Mouse (Mus musculus): Measurements from ENCODE around the gene Kcnk13.

Gene Kcnk13

GRCm38 (mm10) chr12:99964301-99965202, at the start of gene Kcnk13:
TSS of gene Kcnk13 (plus strand) at chr12:99964499.
- peak; percentile 83 for DNase-seq (ENCODE audit: low read depth, low spot score)

- no peak for DNase-seq (ENCODE audit: low read depth, low spot score)
Measured at GRCm38 (mm10) chr12:99917800-99918427, 46.4 kb upstream of the Kcnk13 start.

GRCm38 (mm10) chr12:99919636-99920035, 44.7 kb upstream of the Kcnk13 start:
- no peak for DNase-seq (ENCODE audit: low read depth, low spot score)

GRCm38 (mm10) chr12:99921045-99921444, 43.3 kb upstream of the Kcnk13 start:
- DNase-seq (ENCODE audit: low read depth, low spot score), result peak; percentile 48

- DNase-seq (ENCODE audit: low read depth, low spot score), result peak; percentile 7
Measured at GRCm38 (mm10) chr12:99923131-99923606, 41.1 kb upstream of the Kcnk13 start.

GRCm38 (mm10) chr12:99923703-99924102, 40.6 kb upstream of the Kcnk13 start:
- DNase-seq (ENCODE audit: low read depth, low spot score), result no peak

- DNase-seq (ENCODE audit: low read depth, low spot score), result no peak
Measured at GRCm38 (mm10) chr12:99928311-99928710, 36.0 kb upstream of the Kcnk13 start.

GRCm38 (mm10) chr12:99929160-99929559, 35.1 kb upstream of the Kcnk13 start:
- DNase-seq (ENCODE audit: low read depth, low spot score), result no peak

- no peak for DNase-seq (ENCODE audit: low read depth, low spot score)
Measured at GRCm38 (mm10) chr12:99932245-99932644, 32.1 kb upstream of the Kcnk13 start.

GRCm38 (mm10) chr12:99933630-99934029, 30.7 kb upstream of the Kcnk13 start:
- no peak for DNase-seq (ENCODE audit: low read depth, low spot score)

GRCm38 (mm10) chr12:99935403-99935802, 28.9 kb upstream of the Kcnk13 start:
- no peak for DNase-seq (ENCODE audit: low read depth, low spot score)

GRCm38 (mm10) chr12:99938476-99938875, 25.8 kb upstream of the Kcnk13 start:
- DNase-seq (ENCODE audit: low read depth, low spot score), result no peak

GRCm38 (mm10) chr12:99939179-99939578, 25.1 kb upstream of the Kcnk13 start:
- DNase-seq (ENCODE audit: low read depth, low spot score), result no peak

GRCm38 (mm10) chr12:99940704-99941103, 23.6 kb upstream of the Kcnk13 start:
- DNase-seq (ENCODE audit: low read depth, low spot score), result no peak

- DNase-seq (ENCODE audit: low read depth, low spot score), result no peak
Measured at GRCm38 (mm10) chr12:99942441-99942840, 21.9 kb upstream of the Kcnk13 start.

GRCm38 (mm10) chr12:99952928-99953327, 11.4 kb upstream of the Kcnk13 start:
- DNase-seq (ENCODE audit: low read depth, low spot score), result peak; percentile 60

- no peak for DNase-seq (ENCODE audit: low read depth, low spot score)
Measured at GRCm38 (mm10) chr12:99956411-99956810, 7.9 kb upstream of the Kcnk13 start.

- DNase-seq (ENCODE audit: low read depth, low spot score), result no peak
Measured at GRCm38 (mm10) chr12:99958068-99959060, 5.9 kb upstream of the Kcnk13 start.

GRCm38 (mm10) chr12:99959291-99959690, 5.0 kb upstream of the Kcnk13 start:
- no peak for DNase-seq (ENCODE audit: low read depth, low spot score)

GRCm38 (mm10) chr12:99959930-99960329, 4.4 kb upstream of the Kcnk13 start:
- no peak for DNase-seq (ENCODE audit: low read depth, low spot score)

GRCm38 (mm10) chr12:99960675-99961074, 3.6 kb upstream of the Kcnk13 start:
- DNase-seq (ENCODE audit: low read depth, low spot score), result no peak
